Mouse (Mus musculus) small intestine, adult 2 months (tissue): Measurements from ENCODE around the gene Dbndd2. TPM values are rescaled to one million over a fixed set of nuclear protein-coding genes. Genes with fewer than 3 reads are reported as not detected.

Experiments used
- H3K27ac ChIP-seq: fragments of 200-500 bp; 2 replicates; pipeline ENCODE4 v1.5.1; 2012; ENCODE audit warnings: low read depth, low read length, control low read depth, inconsistent platforms; ENCODE audit not compliant: insufficient read depth
- H3K27me3 ChIP-seq: fragments of 200-500 bp; 2 replicates; pipeline ENCODE4 v1.6.1; 2012; ENCODE audit warnings: mild to moderate bottlenecking, moderate library complexity, low read length, inconsistent platforms; ENCODE audit not compliant: control insufficient read depth, insufficient read depth
- H3K36me3 ChIP-seq: fragments of 200-500 bp; 2 replicates; pipeline ENCODE4 v1.6.1; 2012; ENCODE audit warnings: mild to moderate bottlenecking, low read length, control low read depth, inconsistent platforms; ENCODE audit not compliant: control insufficient read depth, insufficient read depth
- H3K4me1 ChIP-seq: fragments of 200-500 bp; 2 replicates; pipeline ENCODE4 v1.6.1; 2012; ENCODE audit warnings: low read length, inconsistent platforms, mixed read lengths; ENCODE audit not compliant: control insufficient read depth, insufficient read depth, insufficient read length
- H3K4me3 ChIP-seq: fragments of 200-500 bp; 2 replicates; pipeline ENCODE4 v1.5.1; 2012; ENCODE audit warnings: low read depth, mild to moderate bottlenecking, control low read depth, inconsistent platforms, low read length, moderate library complexity
- CTCF ChIP-seq: fragments of 200-500 bp; IDR thresholded peaks from 2 replicates; pipeline ENCODE4 v1.5.1; 2012; ENCODE audit warnings: low read depth, mild to moderate bottlenecking, control low read depth, inconsistent platforms, low read length, moderate library complexity, mixed read lengths; ENCODE audit not compliant: insufficient replicate concordance, insufficient read length; ENCODE audit errors: extremely low read depth
- POLR2A ChIP-seq: fragments of 200-500 bp; IDR thresholded peaks from 2 replicates; pipeline ENCODE4 v1.6.1; 2012; ENCODE audit warnings: low read depth, mild to moderate bottlenecking, control low read depth, inconsistent platforms, low read length, moderate library complexity
- WGBS: fragments of 180-500 bp; shearing (Covaris S2); methylation state at CpG from one replicate; pipeline ENCODE4 v1.1.7; 2018; 5-methylcytosine and 5-hydroxymethylcytosine counted together
- polyA plus RNA-seq: library from polyadenylated mRNA; depleted of rRNA; stranded (reverse); fragments of >200 nt; gene quantifications from 2 replicates; pipeline ENCODE4 v1.2.3, GENCODE M21; 2012

Dbndd2 gene
- polyA plus RNA-seq, 1 experiment, result 61.6 TPM

DNA sequence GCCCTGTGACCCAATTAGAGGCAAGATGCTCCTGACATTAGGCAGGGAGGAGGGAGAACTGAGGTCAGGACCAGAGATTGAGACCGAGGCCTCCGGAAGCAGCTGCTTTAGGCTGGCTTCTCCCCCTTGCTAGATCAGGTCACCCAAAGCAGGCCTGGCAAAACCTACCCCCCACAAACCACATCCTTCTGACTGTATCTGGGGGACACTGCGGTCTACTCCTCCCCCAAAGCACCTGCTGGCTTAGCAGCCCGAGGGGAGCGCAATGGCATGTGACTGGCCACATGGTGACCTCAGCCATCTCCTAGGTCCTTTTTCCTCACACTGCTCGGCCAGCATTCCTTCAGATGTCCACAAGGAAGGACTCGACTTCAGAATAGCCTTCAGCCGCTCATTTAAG, 44.8 kb upstream of the Dbndd2 start:
- WGBS, result 7% methylated on average over 8 of the region's 8 CpGs
- Histone ChIP-seq H3K4me1 (peaks cover 34% of the 10 kb centered on the region), H3K4me3 (peak overlapping the region; percentile 87), H3K27ac (peak overlapping the region; percentile 76), H3K36me3 (peaks cover 5% of the 10 kb centered on the region; the same call in 1 of the 2 replicates), H3K27me3 (no peaks in the 10 kb centered on the region)
- TF ChIP-seq POLR2A, result no peak
- TF ChIP-seq CTCF, result no peak

DNA sequence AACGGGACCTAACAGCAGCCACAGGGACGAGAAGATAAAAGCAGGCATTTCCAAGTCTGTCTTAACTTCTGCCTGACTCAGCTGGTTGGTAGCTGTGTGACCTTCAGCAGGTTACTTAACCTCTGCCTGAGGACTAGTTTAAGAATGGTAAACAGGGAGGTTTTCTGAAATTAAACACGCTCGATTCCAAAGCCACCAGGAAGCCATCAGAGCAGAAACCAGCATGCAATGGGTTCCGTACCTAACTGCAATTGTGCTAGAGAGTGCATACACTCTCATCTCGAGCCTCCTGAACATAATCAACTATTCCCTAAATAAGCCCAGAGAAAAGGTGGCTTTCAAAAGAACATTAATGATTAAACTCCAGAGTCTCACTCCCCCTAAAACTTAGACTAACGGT, 44.2 kb upstream of the Dbndd2 start:
- Histone ChIP-seq H3K27me3 (no peaks in the 10 kb centered on the region), H3K27ac (peak overlapping the region; percentile 76), H3K36me3 (peaks cover 4% of the 10 kb centered on the region; the same call in 1 of the 2 replicates), H3K4me1 (peaks cover 28% of the 10 kb centered on the region), H3K4me3 (peak overlapping the region; percentile 87)
- TF ChIP-seq CTCF (no peak), POLR2A (no peak)
- WGBS, result 8% methylated on average over 7 of the region's 7 CpGs

DNA sequence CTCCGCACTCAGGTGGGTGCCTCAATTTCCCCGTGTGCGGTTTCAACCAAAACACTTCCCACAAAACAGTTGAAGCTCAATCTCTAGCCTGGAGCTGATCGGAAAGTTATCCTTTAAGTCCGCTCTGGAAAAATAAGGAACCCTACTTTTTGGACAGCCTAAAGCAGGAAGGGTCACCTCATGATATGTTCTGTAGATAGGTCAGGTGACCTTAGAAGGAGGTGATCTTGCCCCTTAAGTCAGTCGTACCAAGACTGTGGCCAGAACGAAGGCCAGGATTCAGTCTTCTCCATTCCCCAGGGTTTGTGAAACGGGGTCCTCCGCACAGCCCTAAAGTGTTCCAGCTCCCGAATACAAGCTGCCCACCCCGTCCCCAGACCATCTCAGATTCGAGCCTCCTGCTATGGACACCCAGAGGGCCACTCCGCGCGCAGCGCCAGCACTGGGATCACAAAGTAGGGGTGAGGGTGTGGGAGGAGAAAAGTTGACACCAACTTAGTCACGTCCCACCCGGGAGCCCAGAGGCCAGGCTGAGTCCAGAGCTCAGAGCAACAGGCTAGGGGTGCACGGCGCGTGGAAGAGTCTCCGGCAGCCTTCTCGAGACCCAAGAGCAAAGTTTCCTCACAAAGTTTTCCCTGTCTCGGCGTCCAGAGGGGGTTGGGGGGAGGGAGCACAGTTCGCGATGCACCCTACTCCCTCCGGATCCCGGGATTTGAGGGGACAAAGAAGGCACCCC, 43.4 kb upstream of the Dbndd2 start:
- WGBS, result 1% methylated on average over 29 of the region's 29 CpGs
- H3K4me3 ChIP-seq, result peak overlapping the region; percentile 87
- H3K36me3 ChIP-seq, result peaks cover 4% of the 10 kb centered on the region; the same call in 1 of the 2 replicates
- peaks cover 25% of the 10 kb centered on the region for H3K4me1 ChIP-seq
- H3K27ac ChIP-seq, result peak overlapping the region; percentile 76
- TF ChIP-seq CTCF (no peak; the same call in 1 of the 2 replicates), POLR2A (no peak; the same call in 1 of the 2 replicates)
- H3K27me3 ChIP-seq, result no peaks in the 10 kb centered on the region

DNA sequence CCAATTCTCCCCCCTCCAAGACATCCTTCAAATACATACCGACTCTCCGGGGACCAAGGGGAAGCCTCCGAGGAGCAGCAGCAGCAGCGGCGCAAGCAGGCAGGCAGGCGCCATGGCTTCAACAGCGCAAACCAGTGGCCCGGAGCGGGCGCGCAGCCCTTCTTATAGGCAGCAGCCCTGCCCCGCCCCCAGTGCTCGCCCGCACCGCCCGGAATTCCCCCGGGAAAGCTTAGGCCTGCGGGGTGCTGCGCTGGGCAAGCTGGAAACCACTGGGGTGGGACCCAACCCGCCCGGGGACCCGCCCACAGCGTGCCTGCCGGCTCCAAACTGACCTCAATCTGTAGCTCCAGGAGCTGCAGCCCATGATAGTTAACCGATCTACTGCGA, 42.9 kb upstream of the Dbndd2 start:
- Histone ChIP-seq H3K4me3 (peak overlapping the region; percentile 87), H3K4me1 (peaks cover 20% of the 10 kb centered on the region), H3K27me3 (no peaks in the 10 kb centered on the region), H3K36me3 (peaks cover 4% of the 10 kb centered on the region; the same call in 1 of the 2 replicates), H3K27ac (peak overlapping the region; percentile 76)
- WGBS, result under 1% methylated on average over 26 of the region's 26 CpGs
- TF ChIP-seq POLR2A (peak; percentile 99), CTCF (no peak)

DNA sequence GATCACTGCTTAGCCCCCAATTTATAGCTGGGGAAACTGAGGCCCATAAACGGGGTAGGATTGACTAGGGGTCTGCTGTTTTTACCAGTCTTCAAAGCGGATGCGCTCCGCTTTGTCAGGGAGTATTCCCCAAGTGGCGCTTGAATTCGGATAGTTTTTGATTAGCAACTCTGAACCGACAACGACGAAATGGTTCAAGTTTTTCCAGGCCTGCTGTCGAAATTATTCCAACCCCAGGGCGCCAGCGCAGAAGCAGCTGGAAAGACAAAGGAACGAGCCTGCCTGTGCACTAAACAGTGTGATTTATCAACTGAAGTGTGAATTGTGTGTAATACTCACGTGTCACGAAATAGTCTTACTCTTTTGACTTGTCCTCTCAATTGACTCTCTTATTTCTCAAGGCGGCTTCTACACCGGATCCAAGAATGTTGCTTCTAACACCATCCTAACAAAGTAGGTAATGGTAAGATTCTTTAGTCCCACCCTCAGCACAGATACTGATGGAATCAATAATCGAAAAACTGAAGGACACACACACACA, 42.4 kb upstream of the Dbndd2 start, which contains the start of gene Sdc4:
Gene Sdc4 (minus strand): TSS at position 428 of the 541 bp plus-strand sequence.
- peak within 1 kb of the TSS; percentile 76 for H3K27ac ChIP-seq
- H3K4me3 ChIP-seq, result peak within 1 kb of the TSS; percentile 87
- WGBS, result 13% methylated on average over 18 of the region's 18 CpGs
- TF ChIP-seq POLR2A (no peak), CTCF (no peak)
- no peaks in the 10 kb centered on the region for H3K27me3 ChIP-seq
- H3K36me3 ChIP-seq, result peaks cover 4% of the 10 kb centered on the region; the same call in 1 of the 2 replicates
- H3K4me1 ChIP-seq, result peaks cover 20% of the 10 kb centered on the region

DNA sequence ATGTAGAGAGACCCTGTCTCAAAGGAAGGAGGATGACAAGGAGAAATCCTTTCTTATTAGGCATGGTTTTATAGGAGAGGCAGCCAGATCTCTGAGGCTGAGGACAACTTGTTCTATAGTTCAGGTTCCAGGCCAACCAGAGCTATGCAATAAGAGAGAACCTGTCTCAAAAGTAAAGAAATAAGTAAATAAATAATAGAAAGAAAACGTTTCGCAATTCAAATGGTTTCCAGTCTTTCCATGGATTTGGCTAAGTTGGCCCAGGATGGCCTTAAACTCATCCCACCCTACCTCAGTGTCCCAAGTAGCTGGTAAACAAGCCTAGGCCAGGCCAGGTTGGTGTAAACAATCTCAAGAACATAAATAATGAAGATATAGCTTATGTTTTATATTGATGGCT, 41.2 kb upstream of the Dbndd2 start:
- H3K4me1 ChIP-seq, result peaks cover 14% of the 10 kb centered on the region
- WGBS, result 68% methylated on average over 2 of the region's 2 CpGs

More for the DNA sequence above, 41.2 kb upstream of the Dbndd2 start:
- no peaks in the 10 kb centered on the region for H3K27me3 ChIP-seq
- no peak overlapping the region for H3K27ac ChIP-seq
- H3K4me3 ChIP-seq, result no peak overlapping the region
- no peak for TF ChIP-seq CTCF
- TF ChIP-seq POLR2A, result no peak
- 0 out of 2 replicates have a peak, but pooled peaks cover 1% of the 10 kb centered on the region for H3K36me3 ChIP-seq
